Mouse (Mus musculus) kidney, postnatal 25 days (tissue): ENCODE results near the gene Nufip2.
A peak's percentile ranks its signal among the peaks of the same experiment; 100 is the strongest.

Experiments used
- DNase-seq, 2 experiments: peaks; one replicate each; pipeline ENCODE4 v3.0.0; 2021; ENCODE audit warnings: mixed read lengths in 2 of 2

Nufip2 gene

DNA sequence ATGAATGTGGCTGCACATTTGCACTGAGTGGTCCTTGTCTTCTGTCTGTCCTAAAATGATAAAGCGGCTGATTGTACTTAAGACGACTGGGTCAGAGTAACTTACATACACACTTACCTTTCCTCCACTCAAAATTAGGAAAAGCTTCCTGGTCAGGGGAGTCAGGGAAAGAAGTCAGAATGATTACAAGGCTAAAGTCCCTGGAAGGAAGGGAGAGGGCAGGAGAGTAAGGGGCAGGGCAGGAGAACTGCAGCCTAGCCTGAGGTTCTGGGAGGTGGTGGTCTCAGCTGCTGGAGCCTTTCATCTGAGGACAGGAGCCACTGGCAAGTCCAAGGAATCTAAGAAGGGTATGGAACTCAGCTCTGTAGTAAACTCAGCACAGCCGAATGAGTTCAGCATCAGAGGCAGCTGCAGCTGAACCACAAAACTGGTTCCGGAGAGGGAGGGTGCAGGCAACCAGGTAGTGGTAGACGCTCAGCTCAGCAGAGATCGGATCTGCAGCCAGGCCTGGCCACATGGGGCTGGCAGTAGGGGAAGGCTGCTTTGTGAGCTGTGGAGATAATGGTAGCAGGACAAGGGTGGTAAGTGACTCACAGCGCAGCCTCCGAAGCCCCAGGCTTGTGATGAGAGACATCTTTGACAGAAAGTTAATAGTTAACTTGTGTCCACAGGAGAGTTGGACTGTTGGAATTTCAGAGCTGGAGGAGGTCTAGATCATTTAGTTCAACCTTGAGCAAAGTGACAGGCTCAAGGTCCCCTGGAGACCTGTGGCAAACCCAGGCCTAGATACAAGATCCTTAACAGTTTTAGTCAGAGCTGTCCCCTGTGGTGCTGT is 86.1 kb downstream of the Nufip2 start:
- peak; percentile 61 to 83 for DNase-seq

DNA sequence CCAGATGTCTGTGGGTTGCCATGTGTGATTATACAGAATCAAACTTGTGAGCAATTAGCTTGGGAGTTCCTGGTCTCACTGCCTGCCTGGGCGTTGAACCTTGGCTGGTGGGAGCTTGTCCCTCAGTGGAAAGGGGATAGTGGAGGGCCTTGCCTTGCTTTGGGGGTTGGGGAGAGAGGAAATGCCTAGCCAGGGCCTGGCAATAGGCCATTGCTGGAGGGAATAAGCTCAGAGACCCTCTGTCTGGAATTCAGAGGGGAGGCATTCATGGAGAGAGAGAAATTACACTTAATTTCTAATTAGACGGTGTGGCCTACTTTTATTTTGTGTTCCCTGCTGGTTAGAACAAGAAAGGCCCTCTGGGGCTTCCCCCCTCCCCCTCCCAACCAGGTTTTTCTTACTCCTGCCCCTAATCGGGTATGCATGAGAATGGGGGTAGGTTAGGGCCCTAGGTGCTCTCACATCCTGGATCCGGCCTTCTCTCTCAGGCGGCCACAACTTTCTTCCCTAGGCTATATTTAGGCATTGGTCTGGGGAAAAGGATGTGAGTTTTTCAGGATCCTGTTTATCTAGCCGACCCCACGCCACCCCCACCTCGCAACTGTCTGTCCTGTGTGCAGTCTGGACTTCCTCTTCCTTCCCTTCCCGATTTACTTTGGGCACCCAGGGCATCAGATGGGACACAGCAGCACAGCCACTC is 89.9 kb downstream of the Nufip2 start:
- DNase-seq, result peak; percentile 63 to 76

DNA sequence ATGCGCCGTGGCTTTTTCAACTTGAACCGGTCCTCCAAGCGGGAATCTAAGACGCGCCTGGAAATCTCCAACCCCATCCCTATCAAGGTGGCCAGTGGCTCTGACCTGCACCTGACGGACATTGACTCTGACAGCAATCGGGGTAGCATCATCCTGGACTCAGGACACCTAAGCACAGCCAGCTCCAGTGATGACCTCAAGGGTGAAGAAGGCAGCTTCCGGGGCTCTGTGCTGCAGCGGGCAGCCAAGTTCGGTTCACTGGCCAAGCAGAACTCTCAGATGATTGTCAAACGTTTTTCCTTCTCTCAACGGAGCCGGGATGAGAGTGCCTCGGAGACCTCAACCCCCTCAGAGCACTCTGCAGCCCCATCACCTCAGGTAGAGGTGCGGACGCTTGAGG is 91.5 kb downstream of the Nufip2 start:
- DNase-seq, result peak in 1 of 2 experiments; percentile 69

DNA sequence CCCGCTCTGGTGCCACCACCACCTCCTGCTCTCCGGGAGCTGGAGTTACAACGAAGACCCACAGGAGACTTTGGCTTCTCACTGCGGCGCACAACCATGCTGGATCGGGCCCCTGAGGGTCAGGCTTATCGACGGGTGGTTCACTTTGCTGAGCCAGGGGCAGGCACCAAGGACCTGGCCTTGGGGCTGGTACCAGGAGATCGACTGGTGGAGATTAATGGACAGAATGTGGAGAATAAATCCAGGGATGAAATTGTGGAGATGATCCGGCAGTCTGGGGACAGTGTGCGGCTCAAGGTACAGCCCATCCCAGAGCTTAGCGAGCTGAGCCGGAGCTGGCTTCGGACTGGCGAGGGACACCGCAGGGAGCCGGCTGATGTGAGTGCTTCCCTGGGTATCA is 92.0 kb downstream of the Nufip2 start:
- no peak for DNase-seq

DNA sequence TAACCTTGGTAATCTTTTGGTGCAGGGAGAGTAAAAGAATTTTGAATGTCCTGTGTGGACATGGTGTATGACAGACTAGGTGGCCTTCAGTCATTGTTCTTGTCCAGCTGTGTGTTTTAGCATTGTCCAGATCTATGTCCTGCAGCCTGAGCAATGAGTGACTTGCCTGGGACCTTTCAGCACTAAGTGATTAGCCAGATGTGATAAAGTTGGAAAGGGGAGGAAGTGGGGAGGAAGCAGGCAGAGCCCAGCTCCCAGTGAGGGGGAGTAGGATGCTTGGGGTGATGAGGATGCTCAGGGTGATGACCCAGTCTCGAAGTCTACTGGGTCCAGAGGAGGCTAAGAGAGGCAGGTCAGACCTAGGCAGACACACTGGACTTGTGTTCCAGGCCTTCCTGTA is 93.3 kb downstream of the Nufip2 start:
- no peak for DNase-seq

DNA sequence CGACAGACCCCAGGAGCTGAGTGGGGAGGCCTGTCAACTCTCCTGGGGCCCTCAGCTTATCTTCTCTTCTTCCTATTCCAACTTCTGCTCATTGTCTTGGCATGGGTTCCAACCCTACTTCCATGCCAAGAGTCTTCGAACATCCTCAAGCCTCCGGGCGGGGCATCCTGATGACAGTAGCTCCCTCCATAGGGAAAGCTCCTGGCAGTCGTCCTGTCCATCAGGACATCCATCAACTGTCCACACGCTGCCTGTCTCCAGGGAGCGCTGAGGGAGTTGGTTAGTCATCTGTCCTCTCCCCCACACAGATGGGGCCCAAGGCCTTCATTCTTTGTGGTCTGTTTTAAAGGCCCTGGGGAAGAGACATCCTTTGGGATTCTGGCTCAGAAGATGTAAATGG is 95.1 kb downstream of the Nufip2 start:
- peak; percentile 48 to 62 for DNase-seq

DNA sequence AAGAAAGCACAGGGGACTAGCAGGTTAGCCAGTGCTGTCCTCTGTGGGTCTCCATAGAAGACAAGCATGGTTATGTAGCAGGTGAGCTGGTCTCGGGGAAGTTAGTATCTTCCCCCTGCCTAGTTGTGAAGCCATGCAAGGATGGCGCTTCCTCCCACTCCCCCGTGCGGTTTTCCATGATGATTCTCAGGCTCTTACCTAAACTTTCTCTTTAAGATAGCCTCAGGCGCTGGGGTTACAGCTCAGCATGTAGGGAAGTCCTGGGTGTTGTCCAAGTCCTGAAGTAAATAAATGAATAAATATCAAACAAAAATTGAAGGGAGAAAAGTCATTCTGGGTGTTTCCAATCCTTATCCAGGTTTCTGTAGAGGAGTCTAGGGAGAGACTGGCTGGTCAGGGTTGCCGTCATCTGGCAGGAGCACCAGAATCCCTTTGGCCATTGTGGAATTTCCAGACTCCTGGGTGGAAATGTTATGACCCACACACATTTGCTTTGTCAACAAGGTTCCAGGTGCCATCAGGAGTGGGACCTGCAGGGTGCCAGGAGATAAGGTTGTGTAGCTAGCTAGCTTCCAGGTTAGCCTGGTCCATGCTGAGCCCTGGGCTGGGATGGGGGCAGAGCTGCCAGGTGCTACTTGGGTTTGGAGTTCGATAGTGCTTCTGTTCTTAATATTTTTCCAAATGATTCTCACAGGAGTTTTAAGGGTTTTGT is 96.3 kb downstream of the Nufip2 start:
- DNase-seq, result no peak

DNA sequence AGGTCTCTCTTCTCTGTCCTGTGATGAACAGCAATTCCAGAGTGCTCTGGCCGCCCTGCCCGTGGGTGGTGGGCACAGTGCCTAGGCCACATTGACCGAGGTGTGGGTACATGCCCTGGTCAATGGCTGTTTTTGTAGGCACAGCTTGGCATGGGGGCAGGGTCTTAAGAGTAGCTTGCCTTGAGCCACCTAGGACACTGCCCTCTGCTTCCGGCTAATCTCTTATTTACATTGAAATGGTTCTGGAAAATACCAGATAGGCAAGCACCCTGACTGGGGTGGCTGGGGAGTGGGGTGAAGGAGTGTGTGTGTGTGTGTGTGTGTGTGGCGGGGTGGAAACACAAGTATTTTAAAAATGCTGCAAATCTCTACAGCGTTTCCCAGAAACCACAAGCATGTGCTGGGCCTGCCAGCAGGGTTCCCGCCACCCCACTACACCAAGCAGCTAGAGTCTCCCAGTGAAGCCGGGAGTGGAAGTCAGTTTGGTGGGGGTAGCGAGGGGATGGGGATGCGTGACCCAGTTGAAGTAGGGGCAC is 97.3 kb downstream of the Nufip2 start:
- peak; percentile 64 to 85 for DNase-seq

DNA sequence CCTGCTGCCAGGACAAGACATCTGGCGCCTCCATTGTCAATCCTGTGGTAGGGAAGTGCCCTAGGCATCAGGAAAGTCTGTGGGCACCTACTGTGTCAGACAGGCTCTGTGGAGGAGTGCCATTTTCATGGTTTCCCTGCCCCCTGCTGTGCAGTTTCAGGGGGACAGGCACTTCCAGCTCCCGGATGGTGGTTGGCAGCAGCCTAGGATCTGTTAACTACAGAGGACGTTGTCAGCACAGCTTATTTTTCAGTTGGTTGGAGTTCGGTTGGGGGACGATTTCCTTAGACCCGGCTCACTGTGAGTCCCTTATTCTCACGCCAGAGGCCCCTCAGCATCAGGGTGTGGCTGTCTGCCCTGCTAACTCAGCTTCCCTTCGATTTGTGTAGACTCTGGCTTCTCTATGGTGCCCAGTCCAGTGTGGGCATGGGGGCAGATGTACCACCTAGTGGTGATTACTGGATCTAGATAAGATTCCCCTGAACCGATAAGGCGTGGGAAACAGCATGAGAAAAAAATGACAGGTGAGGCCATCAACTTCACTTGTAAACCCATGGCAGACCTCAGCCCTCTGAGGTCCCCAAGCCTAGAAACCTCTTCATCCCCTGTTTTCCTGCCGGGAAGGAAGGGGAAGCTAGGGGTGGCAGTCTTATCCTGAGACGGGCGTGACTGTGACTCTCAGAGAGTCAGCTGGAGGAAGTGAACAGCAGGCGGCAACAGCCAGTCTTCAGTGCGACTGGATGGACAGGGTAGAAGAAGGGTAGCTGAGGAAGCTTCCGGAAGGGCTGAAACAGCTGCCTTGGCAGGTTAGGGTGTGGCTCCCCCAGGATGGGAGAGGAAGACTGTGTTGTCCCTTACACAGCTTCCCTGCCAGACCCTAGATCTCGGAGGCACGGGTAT is 98.0 kb downstream of the Nufip2 start:
- DNase-seq, result peak; percentile 59 to 76

DNA sequence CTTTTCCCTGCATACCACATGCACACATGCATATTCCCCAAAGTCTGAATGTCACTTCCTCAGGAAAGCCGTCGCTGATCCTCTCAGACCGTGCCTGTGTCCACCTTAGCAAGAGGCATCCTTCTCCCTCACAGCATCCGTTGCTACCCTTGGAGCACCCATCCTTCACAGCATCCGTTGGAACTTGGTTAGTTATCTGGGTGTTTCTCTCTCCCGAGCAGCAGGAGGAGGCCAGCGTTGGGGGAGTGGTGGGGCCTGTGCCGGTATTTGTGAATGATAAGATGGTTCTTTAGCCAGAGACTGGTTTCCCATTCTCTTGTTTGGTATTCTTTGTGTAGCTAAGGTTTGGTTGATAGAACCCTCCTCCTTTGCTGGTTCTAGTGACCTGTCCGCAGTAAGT is 98.9 kb downstream of the Nufip2 start:
- DNase-seq, result no peak

DNA sequence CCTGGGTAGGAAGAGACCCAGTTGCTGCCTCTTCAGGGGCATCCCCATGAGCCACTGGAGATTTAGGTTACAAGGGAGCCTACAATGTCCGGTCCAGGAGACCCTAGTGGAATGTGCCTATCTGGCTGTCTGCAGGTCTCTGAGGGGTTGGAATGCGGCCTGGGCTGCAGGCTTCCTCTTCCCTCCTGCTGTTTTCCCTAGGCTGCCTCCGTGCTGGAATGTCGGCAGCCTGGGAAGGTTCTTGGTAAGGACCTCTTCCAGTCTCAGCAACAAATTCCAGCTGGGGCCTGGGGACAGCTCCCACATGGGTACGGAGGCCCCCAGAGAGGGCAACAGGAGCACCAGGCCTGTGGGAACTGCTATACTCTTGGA is 99.4 kb downstream of the Nufip2 start:
- peak in 1 of 2 experiments; percentile 58 for DNase-seq

DNA sequence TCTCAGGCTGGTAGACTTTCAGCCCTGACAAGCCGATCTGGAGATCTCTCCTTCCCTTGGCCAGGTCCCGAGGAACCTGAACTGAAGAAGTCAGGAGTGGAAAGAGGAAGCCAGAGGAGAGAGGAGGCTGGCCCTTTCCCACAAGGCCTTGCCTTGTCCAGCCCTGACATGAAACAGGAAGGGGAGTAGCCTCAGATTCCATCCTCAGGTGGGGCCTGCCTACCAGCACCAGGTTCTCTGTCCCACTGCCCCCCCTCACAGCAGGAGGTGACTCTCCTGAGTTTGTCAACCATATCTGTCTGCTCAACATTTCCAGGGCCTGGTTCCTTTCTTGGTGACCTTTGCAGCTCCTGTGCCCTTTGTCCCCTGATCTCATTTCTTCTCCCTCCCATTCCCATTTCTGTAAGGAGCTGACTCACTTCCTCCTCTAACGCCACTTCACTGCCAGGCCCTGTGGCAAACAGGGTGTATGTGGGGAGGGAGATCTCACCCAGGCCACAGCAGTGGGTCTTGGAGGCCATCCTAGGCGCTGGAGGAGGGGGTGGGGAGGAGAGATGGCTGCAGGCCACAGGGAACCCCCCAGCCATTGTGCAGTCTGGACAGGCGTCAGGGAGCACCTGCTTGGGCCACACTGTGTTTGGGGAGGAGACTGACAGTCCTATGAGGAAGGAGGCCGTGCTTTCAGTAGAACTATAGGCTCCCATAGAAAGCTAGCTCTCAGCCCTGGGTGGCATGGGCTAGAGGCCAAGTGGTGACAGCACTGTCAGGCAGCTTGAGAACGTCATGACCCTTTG is 100.0 kb downstream of the Nufip2 start:
- peak; percentile 78 to 93 for DNase-seq

DNA sequence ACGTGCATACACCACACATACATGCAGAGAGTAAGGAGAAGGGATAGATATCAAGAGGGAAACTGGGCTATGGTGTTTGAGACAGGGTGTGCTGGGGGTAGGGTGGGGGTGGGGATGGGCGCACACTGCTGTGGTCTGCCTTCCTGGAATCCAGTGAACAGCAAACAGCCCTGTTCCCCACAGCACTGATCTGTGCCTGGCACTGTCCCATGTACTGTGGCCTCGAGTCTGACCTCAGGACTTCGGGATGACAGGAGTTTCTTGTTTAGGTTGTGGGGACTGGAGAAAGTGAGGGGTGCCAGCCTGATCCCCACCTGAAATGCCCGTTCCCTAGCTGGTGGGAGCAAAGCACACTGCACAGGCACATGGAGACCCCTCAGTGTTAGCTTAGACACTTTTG is 101.8 kb downstream of the Nufip2 start, which contains the start of gene Gm10277:
Gene Gm10277, minus strand, starts transcription at position 41 of the 400 bp plus-strand sequence.
- peak in 1 of 2 experiments; percentile 47 for DNase-seq

DNA sequence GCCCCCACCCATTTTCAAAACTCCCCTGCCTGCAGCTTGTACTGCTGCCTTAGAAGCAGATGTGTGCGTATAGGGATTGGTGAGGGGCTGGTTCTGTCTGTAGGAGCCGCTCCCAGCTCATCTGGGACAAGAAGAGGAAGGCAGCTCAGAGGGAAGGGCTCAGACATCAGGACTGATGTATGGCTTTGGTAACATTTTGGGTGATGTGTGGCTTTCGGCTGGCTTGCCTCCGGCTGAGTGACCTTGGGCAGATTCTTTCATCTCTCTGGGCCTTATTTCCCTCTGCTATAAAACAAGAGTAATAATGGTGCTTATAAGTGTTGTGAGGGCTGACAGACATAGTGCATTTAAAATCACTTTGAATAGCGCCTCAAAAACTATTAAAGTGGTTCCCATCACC is 103.6 kb downstream of the Nufip2 start:
- DNase-seq, result no peak

DNA sequence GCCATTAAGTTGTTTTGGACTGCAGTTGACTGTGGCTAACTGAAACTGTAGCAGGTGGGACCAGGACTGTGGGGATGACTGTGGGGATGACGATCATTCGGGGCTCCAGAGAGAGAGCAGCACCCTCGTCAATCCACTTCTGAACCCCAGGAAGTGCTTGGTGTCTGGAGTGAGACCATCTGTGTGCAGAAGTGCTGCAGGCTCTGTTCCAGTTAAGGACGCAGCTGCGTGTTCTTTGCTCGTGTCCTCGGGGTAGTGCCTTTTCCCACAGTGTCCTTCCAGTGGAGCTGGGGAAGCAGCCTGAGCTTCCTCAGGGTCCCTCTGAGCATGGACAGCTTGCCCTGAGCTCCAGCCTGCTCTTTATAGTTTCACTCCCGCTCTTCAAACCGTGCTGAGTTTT is 104.3 kb downstream of the Nufip2 start:
- peak in 1 of 2 experiments; percentile 39 for DNase-seq

DNA sequence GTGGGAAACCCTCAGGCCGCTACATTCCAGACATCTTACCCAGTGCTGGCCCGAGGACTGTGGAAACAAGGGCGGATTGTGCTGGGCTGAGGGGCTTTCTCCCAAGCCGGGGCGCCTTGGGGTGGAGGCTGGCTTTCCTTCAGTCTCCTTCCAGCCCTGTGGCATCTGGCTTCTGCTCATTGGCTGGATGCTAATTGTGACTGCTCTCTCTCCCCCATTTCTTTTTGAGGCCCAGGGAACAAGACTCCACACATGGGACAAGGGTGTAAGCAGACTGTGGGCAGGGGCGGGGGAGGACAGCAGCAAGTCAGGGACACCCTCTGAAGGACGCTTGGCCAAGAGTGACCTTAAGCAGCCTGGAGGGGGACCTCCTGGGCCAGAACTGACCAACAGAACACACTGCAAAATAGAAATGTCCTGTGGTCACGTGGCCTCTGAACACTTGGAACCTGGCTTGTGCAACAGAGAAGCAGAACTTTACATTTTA is 105.3 kb downstream of the Nufip2 start:
- DNase-seq, result peak; percentile 36 to 83
